Mouse (Mus musculus) left cerebral cortex, postnatal 14 days (tissue): ENCODE measurements at regions not wholly inside any gene's neighbourhood (a gene's known extent, or its start where the extent isn't known, plus 50 kb on each side); places are given as distances from the start of the nearest gene placed in this dataset.

Experiments
- DNase-seq, 2 experiments: peaks; one replicate each; pipeline ENCODE4 v3.0.0; 2021 to 2022; ENCODE audit warnings: low spot score in 2 of 2, mixed read lengths in 1 of 2
- intact Hi-C: fragments of 180-260 bp; cut with DNase I; formaldehyde crosslinking; loops from one replicate; pipeline ENCODE4 v1.15.1; 2025

DNA sequence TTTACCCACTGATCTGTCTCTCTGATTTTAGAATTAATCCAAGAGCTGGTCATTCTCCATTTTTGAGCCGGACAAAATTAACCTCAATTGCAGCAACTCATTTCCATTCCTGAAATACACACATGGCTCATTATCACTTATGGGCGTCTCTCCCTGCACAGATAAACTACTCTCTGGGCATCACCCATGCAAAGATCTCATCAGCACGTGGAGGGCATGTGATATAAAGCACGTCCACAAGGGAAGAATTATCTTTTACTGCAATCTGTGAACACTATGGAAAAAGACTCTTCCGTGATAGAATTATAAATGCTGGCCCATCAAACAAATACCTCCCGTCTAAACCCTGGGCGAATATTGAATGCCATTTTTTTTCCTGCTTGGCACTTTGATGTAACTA is 124.1 kb upstream of the Klf6 start:
- intact Hi-C loops: no loop called here
- DNase-seq: no peak

GRCm38 (mm10) chr13:5740805-5741204 is 120.5 kb upstream of the Klf6 start:
- intact Hi-C loops: no loop called here
- no peak for DNase-seq

DNA sequence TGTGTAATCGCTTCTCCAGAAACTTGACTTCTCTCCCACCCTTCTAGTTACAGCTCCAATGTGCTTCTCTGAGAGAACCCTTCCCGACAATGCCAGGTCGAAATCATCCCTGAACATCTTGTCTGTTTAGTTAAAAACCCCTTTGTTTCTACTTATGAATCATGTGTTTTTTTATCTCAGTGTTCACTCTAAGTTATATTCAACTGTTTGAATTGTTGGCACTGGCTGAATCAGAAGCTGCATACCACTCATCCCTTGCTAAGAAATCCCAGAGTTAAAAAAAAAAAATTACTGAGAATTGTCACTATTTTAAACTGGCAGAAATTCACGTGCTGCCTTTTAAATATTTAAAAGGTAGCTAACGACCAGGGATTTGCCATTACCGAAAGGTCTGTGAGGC is 116.3 kb upstream of the Klf6 start:
- DNase-seq: no peak
- intact Hi-C loops: no loop called here

GRCm38 (mm10) chr13:5757176-5757575 is 104.1 kb upstream of the Klf6 start:
- DNase-seq: no peak

DNA sequence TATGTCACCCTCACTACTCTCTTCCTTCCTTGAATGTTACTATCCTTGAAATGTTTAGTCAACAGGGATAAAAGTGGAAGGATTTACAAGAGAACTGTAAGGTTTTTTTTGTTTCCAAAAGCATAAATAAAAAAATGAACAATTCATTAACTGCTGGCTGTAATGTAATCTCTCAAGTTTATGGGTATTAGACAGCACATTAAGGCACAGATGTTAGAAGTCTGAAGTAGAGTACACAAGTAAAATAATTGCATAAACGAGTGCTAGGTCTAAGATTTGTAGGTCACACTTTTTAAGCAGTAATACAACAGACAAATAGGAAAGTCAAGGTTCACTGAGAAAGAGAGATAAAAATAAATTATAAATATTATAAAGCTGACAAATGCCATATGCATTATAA is 103.3 kb upstream of the Klf6 start:
- intact Hi-C loops: no loop called here

More at GRCm38 (mm10) chr13:5757176-5757575, 104.1 kb upstream of the Klf6 start:
- intact Hi-C loops: no loop called here

GRCm38 (mm10) chr13:5760030-5760429 is 101.3 kb upstream of the Klf6 start:
- intact Hi-C loops: no loop called here

More for the DNA sequence above, 103.3 kb upstream of the Klf6 start:
- no peak for DNase-seq

DNA sequence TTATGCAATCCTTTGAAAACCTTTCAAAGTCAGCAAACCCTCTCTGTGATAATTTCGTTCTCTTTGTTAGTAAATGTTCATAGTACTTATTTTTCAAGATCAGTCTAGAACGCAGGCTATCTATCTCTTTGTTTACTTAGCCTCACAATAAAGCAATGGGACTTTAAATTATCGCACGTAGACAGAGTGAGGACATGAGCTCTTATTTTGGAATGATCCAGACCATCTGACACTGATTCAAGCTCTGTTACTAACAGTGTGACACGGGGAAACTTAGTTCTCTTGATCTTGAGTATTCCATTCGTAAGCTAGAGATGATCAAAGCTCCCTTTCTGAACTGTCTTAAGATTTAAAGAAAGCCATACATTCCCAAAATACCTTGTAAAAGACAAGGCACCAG is 94.9 kb upstream of the Klf6 start:
- no peak for DNase-seq
- intact Hi-C loops: no loop called here

More at GRCm38 (mm10) chr13:5760030-5760429, 101.3 kb upstream of the Klf6 start:
- DNase-seq: no peak

DNA sequence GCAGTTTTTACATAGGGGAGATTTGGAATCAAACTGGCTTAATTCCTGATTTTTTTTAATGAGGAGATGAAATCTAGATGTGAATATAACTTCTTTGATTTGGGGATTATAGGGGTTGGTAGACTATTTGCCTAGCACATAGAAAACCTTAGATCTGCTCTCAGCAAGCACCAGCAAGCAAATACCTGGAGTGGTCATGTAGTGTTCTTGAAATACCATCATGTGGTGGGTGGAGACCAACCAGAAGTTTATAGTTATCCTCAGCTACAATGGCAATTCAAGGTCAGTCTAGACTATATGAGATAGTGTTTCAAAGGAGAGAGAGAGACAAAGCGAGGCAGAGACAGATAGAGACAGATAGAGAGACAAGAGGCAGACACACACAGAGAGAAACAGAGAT is 94.1 kb upstream of the Klf6 start:
- intact Hi-C loops: no loop called here
- DNase-seq: no peak

- no peak for DNase-seq
- intact Hi-C loops: no loop called here
Measured at GRCm38 (mm10) chr13:5768699-5769098, 92.6 kb upstream of the Klf6 start.

DNA sequence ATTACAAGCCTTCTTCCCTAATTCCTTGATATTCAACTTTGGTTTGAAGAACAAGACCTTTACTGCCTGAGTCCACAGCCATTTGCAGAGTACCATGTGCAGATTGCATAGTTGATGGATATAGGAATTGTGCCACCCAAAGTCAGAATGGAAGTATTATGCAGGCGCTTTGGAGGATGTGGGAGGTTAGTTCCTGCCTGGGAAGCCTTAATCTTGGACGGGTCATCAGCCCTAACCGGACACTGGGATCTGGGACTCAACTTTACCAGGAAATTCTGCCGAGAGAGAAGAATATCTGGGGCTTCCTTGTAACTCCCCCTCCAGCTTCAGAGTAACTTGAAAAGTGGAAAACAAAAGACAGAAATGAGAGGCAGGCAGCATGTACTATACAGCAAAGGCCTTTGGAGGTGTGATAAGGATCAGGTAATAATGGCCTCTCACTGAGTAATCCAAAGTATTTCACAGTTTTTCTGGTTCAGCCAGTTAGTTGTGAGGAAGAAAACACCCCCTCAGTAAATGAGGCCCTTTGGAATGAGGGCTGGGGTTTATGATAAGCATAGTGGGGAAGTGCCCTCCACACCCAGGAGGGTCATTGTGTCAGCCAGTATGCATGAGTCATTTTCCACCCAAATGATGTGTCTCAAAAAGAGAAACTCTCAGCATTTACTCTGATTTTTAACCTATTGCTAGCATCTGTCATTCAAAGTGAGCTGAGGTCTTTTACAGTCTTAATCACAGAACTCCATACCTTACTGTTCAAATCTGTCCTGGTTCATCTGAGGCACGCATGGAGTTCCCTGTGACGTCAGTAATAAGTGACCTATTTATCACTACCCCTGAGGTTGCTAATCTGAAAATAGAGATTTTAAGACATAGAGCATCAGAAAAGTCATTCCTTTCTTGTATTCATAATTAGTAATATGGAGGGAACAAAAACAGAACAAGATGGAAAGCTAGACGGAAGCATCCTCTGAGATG is 91.7 kb upstream of the Klf6 start:
- intact Hi-C loops: no loop called here
- no peak for DNase-seq

DNA sequence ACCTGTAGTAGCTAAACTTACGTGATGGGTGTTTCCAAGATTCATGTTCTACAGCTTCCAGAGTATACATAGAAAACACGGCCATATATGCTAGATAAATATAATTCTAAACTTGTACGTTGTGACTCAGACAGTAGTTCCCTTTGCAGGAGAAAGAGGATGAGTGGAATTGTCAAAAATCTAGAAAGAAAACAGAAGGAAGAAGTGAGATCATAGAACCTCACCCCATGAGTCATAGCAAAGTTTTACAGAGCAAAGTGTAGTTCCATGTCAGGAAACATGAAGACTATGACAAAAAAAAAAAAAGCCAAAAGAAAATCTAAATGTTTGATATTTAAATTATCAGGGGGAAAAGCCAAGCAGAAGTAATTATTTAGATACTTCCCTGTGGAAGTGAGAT is 87.5 kb upstream of the Klf6 start:
- DNase-seq: no peak
- intact Hi-C loops: no loop called here

- no peak for DNase-seq
- intact Hi-C loops: no loop called here
Measured at GRCm38 (mm10) chr13:5778443-5779171, 82.7 kb upstream of the Klf6 start.

DNA sequence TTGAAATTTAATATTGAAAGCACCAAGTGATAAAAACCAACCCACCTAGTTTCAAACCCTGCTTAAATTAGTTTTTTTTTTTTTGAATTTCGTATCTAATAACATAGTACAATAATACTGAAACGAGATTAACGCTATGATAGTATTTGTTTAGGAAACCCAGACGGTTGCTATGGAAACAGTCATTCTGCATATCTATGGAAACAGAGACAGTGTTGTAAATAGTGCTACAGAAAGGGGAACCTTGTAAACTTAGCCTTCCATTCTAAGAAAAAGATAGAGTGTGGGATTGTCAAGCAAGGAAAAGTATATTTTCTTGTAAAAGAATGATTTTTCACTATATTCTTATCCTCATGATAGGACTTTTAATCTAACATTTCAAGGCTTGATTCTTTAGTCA is 81.9 kb upstream of the Klf6 start:
- peak in 1 of 2 experiments; percentile 23 for DNase-seq
- intact Hi-C loops: no loop called here

DNA sequence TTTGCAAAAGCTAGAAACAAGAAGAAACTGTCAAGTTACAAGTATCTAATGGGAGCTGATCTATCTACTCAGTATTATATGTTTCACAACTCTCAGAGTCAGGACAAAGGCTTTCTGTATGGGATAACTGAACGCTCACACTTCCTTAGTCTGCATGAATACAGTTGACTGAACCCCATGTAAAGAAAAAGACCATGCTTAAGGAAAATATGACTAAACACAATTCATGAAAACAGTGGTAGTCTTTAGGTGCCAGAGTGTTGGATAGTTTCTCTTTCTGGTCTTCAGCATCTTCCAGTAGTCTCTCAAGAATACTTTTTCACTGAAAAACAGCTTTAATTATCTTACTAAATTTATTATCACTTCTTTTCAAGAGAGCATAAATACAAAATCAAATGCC is 78.7 kb upstream of the Klf6 start:
- intact Hi-C loops: no loop called here
- DNase-seq: no peak

DNA sequence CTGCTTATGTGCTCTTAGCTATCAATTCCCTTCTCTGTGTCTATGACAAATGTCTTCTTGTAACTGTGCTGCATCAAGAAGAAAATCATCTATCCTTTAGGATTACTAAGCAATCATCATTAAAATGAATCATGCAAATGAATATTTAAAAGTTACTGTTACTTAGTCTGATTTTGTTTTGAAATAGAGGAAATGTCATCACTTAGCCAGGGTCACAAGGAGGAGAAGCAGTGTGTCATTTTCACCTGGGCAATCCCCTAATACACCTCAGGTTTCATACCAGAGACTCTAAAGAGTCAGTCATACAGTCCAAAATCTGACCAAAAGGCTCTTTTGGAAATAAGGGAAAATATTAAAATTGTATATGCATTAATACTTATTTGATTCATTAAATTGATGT is 74.2 kb upstream of the Klf6 start:
- intact Hi-C loops: no loop called here
- no peak for DNase-seq

DNA sequence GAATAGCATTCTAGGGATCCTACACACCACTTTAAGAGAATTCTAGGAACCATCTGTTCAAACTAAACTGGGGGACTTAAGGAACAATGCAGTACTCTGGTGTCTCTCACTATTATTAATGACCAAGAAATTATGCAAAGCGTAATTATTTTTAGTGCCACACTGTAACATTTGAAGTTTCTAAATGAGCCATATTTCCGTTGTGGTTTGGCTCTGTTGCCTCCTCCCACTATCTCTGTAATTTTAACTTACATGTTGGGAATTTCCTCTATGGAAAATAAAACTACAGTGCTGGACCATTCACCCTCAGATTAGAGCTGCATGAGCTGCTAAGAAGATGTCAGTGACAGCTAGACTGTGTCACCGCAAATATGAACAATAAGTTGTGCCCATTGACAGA is 72.0 kb upstream of the Klf6 start:
- DNase-seq: no peak
- intact Hi-C loops: no loop called here

GRCm38 (mm10) chr13:5802079-5802478 is 59.2 kb upstream of the Klf6 start:
- intact Hi-C loops: no loop called here
- DNase-seq: no peak

- DNase-seq: no peak
- intact Hi-C loops: no loop called here
Measured at GRCm38 (mm10) chr13:5802826-5803225, 58.5 kb upstream of the Klf6 start.

- intact Hi-C loops: no loop called here
- peak in 1 of 2 experiments; percentile 2 for DNase-seq
Measured at GRCm38 (mm10) chr13:5803540-5804380, 57.5 kb upstream of the Klf6 start.
